Mouse (Mus musculus): Measurements from ENCODE around the gene Snx20. TPM values are rescaled to one million over a fixed set of nuclear protein-coding genes. Genes with fewer than 3 reads are reported as not detected.

Snx20 gene
- polyA plus RNA-seq, 1 experiment from 2014 or later, result 1.5 TPM

- Histone ChIP-seq H3K4me3 (no peak overlapping the region), H3K4me1 (0 out of 2 replicates have a peak, but pooled peaks cover 4% of the 10 kb centered on the region), H3K9me3 (no peaks in the 10 kb centered on the region), H3K36me3 (no peaks in the 10 kb centered on the region), H3K9ac (no peak overlapping the region), H3K27me3 (no peaks in the 10 kb centered on the region), H3K4me2 (replicated peaks) (no peak overlapping the region), H3K27ac (no peak overlapping the region)
- ATAC-seq (ENCODE audit: insufficient number of reproducible peaks, insufficient read depth, low FRiP score, low TSS enrichment), result no peak
- WGBS, result 78% methylated on average over 9 of the region's 9 CpGs
Observed at GRCm38 (mm10) chr8:88637092-88638000, 1.4 kb upstream of the Snx20 start.

DNA sequence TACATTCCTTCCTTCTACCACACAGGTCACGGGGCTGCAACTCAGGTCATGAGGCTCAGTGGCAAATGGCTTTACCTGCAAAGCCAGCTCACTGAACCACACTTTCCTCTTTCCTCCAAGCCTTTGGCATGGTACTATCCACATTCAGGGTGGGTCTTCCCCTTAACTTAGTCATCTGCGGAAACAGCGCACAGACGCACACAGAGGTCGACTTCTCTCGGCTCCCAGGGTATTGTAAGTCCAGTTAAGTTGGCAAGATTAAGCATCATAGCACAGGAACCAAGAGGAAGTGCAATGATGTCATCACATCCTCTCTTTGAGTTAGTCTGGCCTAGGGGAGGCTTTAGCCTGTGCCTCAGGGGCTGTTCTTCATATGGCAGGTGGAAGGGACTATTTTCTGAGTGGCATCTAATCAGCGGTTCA is 2.6 kb downstream of the Snx20 start:
- H3K27me3 ChIP-seq, result peaks cover 8% of the 10 kb centered on the region
- no peak overlapping the region for H3K4me3 ChIP-seq
- no peak overlapping the region for H3K27ac ChIP-seq
- WGBS, result 85% methylated on average over 7 of the region's 7 CpGs
- no peaks in the 10 kb centered on the region for H3K9me3 ChIP-seq
- no peak for ATAC-seq (ENCODE audit: insufficient number of reproducible peaks, insufficient read depth, low FRiP score, low TSS enrichment)
- H3K4me2 ChIP-seq (replicated peaks), result no peak overlapping the region
- no peaks in the 10 kb centered on the region for H3K36me3 ChIP-seq
- H3K9ac ChIP-seq, result no peak overlapping the region
- peaks cover 7% of the 10 kb centered on the region; the same call in 1 of the 2 replicates for H3K4me1 ChIP-seq

GRCm38 (mm10) chr8:88631081-88631480 is 4.8 kb downstream of the Snx20 start:
- no peak for ATAC-seq (ENCODE audit: insufficient number of reproducible peaks, insufficient read depth, low FRiP score, low TSS enrichment)
- H3K4me3 ChIP-seq, result no peak overlapping the region
- peaks cover 16% of the 10 kb centered on the region; the same call in 1 of the 2 replicates for H3K4me1 ChIP-seq
- no peaks in the 10 kb centered on the region for H3K36me3 ChIP-seq
- no peak overlapping the region for H3K27ac ChIP-seq
- H3K27me3 ChIP-seq, result peaks cover 17% of the 10 kb centered on the region
- no peak overlapping the region for H3K4me2 ChIP-seq (replicated peaks)
- no peak overlapping the region for H3K9ac ChIP-seq
- no peaks in the 10 kb centered on the region for H3K9me3 ChIP-seq

DNA sequence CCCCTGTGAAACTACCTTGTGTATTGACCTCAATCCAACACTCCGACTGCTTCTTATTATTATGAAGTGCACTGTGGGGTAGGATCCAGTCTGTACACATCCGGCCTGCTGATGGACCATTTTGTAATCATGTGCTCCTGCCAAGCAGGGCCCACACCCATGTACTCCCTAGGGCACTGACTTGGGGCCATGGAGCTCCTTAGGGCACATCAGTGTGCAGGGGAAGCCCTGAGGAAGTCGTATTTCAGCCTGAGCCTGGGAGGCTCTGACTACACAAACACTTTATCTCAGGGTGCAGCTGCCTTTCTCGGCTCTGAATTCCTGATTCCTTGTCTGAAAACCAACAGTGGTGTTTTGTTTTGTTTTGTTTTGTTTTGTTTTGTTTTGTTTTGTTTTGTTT is 5.7 kb downstream of the Snx20 start:
- Histone ChIP-seq H3K27ac (no peak overlapping the region), H3K36me3 (no peaks in the 10 kb centered on the region), H3K4me2 (replicated peaks) (no peak overlapping the region), H3K9me3 (no peaks in the 10 kb centered on the region), H3K9ac (no peak overlapping the region), H3K27me3 (peaks cover 25% of the 10 kb centered on the region), H3K4me3 (no peak overlapping the region), H3K4me1 (peaks cover 16% of the 10 kb centered on the region; the same call in 1 of the 2 replicates)
- ATAC-seq (ENCODE audit: insufficient number of reproducible peaks, insufficient read depth, low FRiP score, low TSS enrichment), result no peak
- WGBS, result 76% methylated on average over 4 of the region's 4 CpGs

GRCm38 (mm10) chr8:88628001-88628774 is 7.7 kb downstream of the Snx20 start:
- Histone ChIP-seq H3K27me3 (peaks cover 28% of the 10 kb centered on the region), H3K27ac (no peak overlapping the region), H3K4me1 (peaks cover 13% of the 10 kb centered on the region; the same call in 1 of the 2 replicates), H3K9me3 (no peaks in the 10 kb centered on the region), H3K4me3 (peak overlapping the region; percentile 55), H3K4me2 (replicated peaks) (peak overlapping the region; percentile 91), H3K36me3 (no peaks in the 10 kb centered on the region), H3K9ac (peak overlapping the region; percentile 72)
- 0 out of 2 replicates have a peak, but pooled peaks have one; percentile 18 for ATAC-seq (ENCODE audit: insufficient number of reproducible peaks, insufficient read depth, low FRiP score, low TSS enrichment)
- WGBS, result 56% methylated on average over 14 of the region's 14 CpGs

DNA sequence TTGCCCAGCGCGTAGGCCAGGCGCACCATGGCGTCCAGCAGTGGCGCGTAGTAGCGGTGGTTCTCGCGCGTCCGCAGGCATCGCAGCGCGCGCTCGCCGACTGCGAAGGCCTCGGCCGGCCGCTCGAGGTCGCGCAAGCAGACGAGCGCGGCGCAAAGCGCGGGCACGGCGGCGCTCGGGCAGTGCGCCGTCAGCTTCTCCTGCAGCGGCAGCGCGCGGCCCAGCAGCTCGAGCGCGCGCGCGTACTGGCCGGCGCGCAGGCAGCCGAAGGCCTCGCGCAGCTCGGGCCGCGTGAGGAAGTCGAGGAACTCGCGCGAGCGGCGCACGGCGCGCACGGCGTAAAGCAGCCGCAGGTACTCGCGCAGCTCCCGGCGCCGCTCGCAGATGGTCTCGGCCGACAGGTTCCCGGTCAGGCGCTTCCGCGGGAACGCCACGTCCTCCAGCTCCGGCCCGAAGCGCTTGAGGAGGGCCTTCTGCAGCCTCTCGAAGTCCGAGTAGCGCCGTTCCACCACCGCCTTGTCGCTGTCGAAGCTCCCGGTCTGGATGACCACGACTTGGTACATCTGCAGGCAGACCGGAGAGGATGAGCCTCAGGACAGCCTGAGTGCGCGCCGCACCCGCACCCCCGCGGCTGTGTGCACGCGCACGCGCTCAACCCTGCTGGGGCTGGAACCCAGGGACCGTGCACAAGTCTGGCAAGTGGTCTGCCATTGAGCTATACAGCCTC is 8.5 kb downstream of the Snx20 start:
- WGBS, result under 1% methylated on average over 88 of the region's 105 CpGs
- peak overlapping the region; percentile 72 for H3K9ac ChIP-seq
- no peaks in the 10 kb centered on the region for H3K9me3 ChIP-seq
- H3K36me3 ChIP-seq, result no peaks in the 10 kb centered on the region
- peaks cover 13% of the 10 kb centered on the region; the same call in 1 of the 2 replicates for H3K4me1 ChIP-seq
- H3K27ac ChIP-seq, result peak overlapping the region; percentile 46; the same call in 1 of the 2 replicates
- H3K27me3 ChIP-seq, result peaks cover 28% of the 10 kb centered on the region
- peak overlapping the region; percentile 55 for H3K4me3 ChIP-seq
- H3K4me2 ChIP-seq (replicated peaks), result peak overlapping the region; percentile 91
- peak; percentile 62 for ATAC-seq (ENCODE audit: insufficient number of reproducible peaks, insufficient read depth, low FRiP score, low TSS enrichment)

DNA sequence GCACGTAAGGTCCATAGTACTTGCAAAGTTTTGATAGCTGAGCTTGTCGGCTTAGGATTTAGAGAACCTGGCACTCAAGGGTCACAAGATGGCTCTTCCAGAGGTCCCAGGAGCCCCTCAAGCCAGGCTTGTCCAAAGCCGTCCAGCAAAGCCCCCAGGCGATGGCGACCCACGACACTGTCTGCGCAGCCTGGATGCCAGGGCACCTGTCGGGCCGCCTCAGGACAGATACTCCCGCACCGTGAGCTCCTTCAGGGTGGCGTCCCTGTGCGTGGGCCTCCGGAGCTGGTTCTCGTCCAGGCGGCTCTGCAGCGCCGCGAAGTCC is 9.0 kb downstream of the Snx20 start:
- no peak overlapping the region for H3K27ac ChIP-seq
- no peaks in the 10 kb centered on the region for H3K36me3 ChIP-seq
- WGBS, result 11% methylated on average over 19 of the region's 19 CpGs

GRCm38 (mm10) chr8:88626433-88626832 is 9.5 kb downstream of the Snx20 start:
- H3K9me3 ChIP-seq, result no peaks in the 10 kb centered on the region
- no peak overlapping the region for H3K4me2 ChIP-seq (replicated peaks)
- no peak for ATAC-seq (ENCODE audit: insufficient number of reproducible peaks, insufficient read depth, low FRiP score, low TSS enrichment)
- WGBS, result 61% methylated on average over 3 of the region's 3 CpGs
- no peak overlapping the region for H3K9ac ChIP-seq
- no peaks in the 10 kb centered on the region for H3K36me3 ChIP-seq
- peak overlapping the region; percentile 55; the same call in 1 of the 2 replicates for H3K4me3 ChIP-seq
- peaks cover 28% of the 10 kb centered on the region for H3K27me3 ChIP-seq
- peaks cover 13% of the 10 kb centered on the region; the same call in 1 of the 2 replicates for H3K4me1 ChIP-seq
- H3K27ac ChIP-seq, result no peak overlapping the region

More for the DNA sequence above, 9.0 kb downstream of the Snx20 start:
- peak overlapping the region; percentile 91 for H3K4me2 ChIP-seq (replicated peaks)
- peak overlapping the region; percentile 55 for H3K4me3 ChIP-seq
- no peak for ATAC-seq (ENCODE audit: insufficient number of reproducible peaks, insufficient read depth, low FRiP score, low TSS enrichment)
- H3K9ac ChIP-seq, result peak overlapping the region; percentile 72
- peaks cover 28% of the 10 kb centered on the region for H3K27me3 ChIP-seq
- peaks cover 13% of the 10 kb centered on the region; the same call in 1 of the 2 replicates for H3K4me1 ChIP-seq
- H3K9me3 ChIP-seq, result no peaks in the 10 kb centered on the region

DNA sequence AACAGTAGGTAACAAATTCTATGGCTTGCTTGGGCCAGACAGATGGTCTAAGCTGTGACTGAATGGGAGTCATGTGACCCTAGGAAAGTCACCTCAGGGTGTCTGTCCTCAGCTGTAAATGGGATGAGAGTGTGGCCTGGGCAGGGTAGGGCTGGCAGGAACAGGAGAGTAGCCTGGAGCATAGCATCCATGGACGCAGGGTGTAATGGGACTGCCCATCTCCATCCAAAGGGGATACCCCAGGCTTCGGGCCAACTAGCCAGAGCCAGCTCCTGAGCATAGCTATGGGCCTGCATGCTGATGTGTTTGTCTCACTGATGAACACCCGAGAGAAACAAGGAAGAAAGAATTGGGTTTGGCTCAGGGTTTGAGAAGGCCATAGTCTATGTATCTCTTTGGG is 11.7 kb downstream of the Snx20 start:
- Histone ChIP-seq H3K4me1 (peaks cover 13% of the 10 kb centered on the region; the same call in 1 of the 2 replicates), H3K4me3 (no peak overlapping the region), H3K4me2 (replicated peaks) (no peak overlapping the region), H3K27ac (no peak overlapping the region), H3K9ac (no peak overlapping the region), H3K9me3 (no peaks in the 10 kb centered on the region), H3K27me3 (peaks cover 28% of the 10 kb centered on the region), H3K36me3 (no peaks in the 10 kb centered on the region)
- WGBS, result 94% methylated on average over 3 of the region's 3 CpGs
- ATAC-seq (ENCODE audit: insufficient number of reproducible peaks, insufficient read depth, low FRiP score, low TSS enrichment), result no peak

GRCm38 (mm10) chr8:88623351-88623750 is 12.6 kb downstream of the Snx20 start:
- WGBS, result 62% methylated on average over 3 of the region's 3 CpGs
- peaks cover 9% of the 10 kb centered on the region; the same call in 1 of the 2 replicates for H3K4me1 ChIP-seq
- ATAC-seq (ENCODE audit: insufficient number of reproducible peaks, insufficient read depth, low FRiP score, low TSS enrichment), result no peak
- no peak overlapping the region for H3K9ac ChIP-seq
- no peaks in the 10 kb centered on the region for H3K9me3 ChIP-seq
- H3K36me3 ChIP-seq, result no peaks in the 10 kb centered on the region
- H3K4me2 ChIP-seq (replicated peaks), result no peak overlapping the region
- peaks cover 20% of the 10 kb centered on the region for H3K27me3 ChIP-seq
- no peak overlapping the region for H3K4me3 ChIP-seq
- no peak overlapping the region for H3K27ac ChIP-seq

DNA sequence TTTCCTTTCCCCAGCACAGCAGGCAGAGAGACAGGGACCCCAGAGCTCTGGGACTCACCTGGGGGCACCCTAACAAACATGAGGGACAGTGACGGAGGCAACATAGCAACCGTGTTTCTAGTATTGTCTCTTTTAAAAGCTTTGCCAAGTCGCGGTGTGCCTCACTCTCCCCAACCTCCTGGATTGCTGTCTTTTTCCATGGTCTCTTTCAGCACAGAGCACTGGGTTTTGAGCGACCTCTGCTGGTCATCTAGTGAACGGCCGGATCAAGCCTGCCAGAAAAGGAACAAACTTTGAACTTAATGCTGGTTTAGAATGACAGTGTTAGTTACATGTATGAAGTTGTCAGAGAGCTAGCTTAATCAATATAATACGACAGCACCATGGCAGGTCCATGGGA is 14.5 kb downstream of the Snx20 start:
- no peak overlapping the region for H3K4me3 ChIP-seq
- no peak overlapping the region for H3K4me2 ChIP-seq (replicated peaks)
- no peak overlapping the region for H3K9ac ChIP-seq
- no peaks in the 10 kb centered on the region for H3K4me1 ChIP-seq
- H3K9me3 ChIP-seq, result no peaks in the 10 kb centered on the region
- H3K36me3 ChIP-seq, result no peaks in the 10 kb centered on the region
- peaks cover 14% of the 10 kb centered on the region for H3K27me3 ChIP-seq
- WGBS, result 1% methylated on average over 8 of the region's 8 CpGs
- no peak overlapping the region for H3K27ac ChIP-seq
- ATAC-seq (ENCODE audit: insufficient number of reproducible peaks, insufficient read depth, low FRiP score, low TSS enrichment), result no peak
